Mouse (Mus musculus) C2C12 (cell line): ENCODE data around the gene Man1b1.

Experiments used
- CEBPB ChIP-seq: IDR thresholded peaks from one replicate; pipeline ENCODE4 v1.6.1; 2011; ENCODE audit warnings: low read depth, mild to moderate bottlenecking, control low read depth, moderate library complexity
- CTCF ChIP-seq: IDR thresholded peaks from one replicate; pipeline ENCODE4 v1.5.1; 2011; ENCODE audit not compliant: control insufficient read depth, insufficient read depth, insufficient read length

GRCm38 (mm10) chr2:25285551-25285950 lies 46.6 kb upstream of the Man1b1 start:
- TF ChIP-seq CTCF (no peak), CEBPB (no peak)
